Mouse (Mus musculus): ENCODE data around the gene Pomt2. TPM values are rescaled to one million over a fixed set of nuclear protein-coding genes. Genes with fewer than 3 reads are reported as not detected.

Pomt2 gene
- polyA plus RNA-seq, 1 experiment from 2014 or later = 4.0 TPM

- Histone ChIP-seq H3K9ac (no peak overlapping the region), H3K27ac (replicated peaks) (no peak overlapping the region), H3K4me1 (replicated peaks) (peaks cover 7% of the 10 kb centered on the region; the same call in 1 of the 2 replicates), H3K36me3 (replicated peaks) (no peaks in the 10 kb centered on the region), H3K4me3 (replicated peaks) (no peak overlapping the region), H3K27me3 (no peaks in the 10 kb centered on the region), H3K9me3 (replicated peaks) (no peaks in the 10 kb centered on the region), H3K4me2 (no peak overlapping the region)
- 68% methylated on average over 4 of the region's 4 CpGs for WGBS (ENCODE audit: insufficient replicate concordance)
- ATAC-seq (ENCODE audit: insufficient read depth) = no peak
Observed at GRCm38 (mm10) chr12:87130224-87130623, 17.5 kb downstream of the Pomt2 start.

- 0 out of 2 replicates have a peak, but pooled peaks cover 2% of the 10 kb centered on the region for H3K36me3 ChIP-seq (replicated peaks)
- H3K27me3 ChIP-seq = no peaks in the 10 kb centered on the region
- H3K9me3 ChIP-seq (replicated peaks) = no peaks in the 10 kb centered on the region
- no peak overlapping the region for H3K4me3 ChIP-seq (replicated peaks)
- H3K27ac ChIP-seq (replicated peaks) = no peak overlapping the region
- no peak overlapping the region for H3K9ac ChIP-seq
- no peak overlapping the region for H3K4me2 ChIP-seq
- ATAC-seq (ENCODE audit: insufficient read depth) = no peak
- peaks cover under 1% of the 10 kb centered on the region; the same call in 1 of the 2 replicates for H3K4me1 ChIP-seq (replicated peaks)
- WGBS (ENCODE audit: insufficient replicate concordance) = 59% methylated on average over 4 of the region's 4 CpGs
Observed at GRCm38 (mm10) chr12:87127256-87127655, 20.5 kb downstream of the Pomt2 start.

- H3K9me3 ChIP-seq (replicated peaks) = no peaks in the 10 kb centered on the region
- H3K27me3 ChIP-seq = no peaks in the 10 kb centered on the region
- H3K9ac ChIP-seq = no peak overlapping the region
- H3K4me2 ChIP-seq = no peak overlapping the region
- H3K36me3 ChIP-seq (replicated peaks) = peaks cover 2% of the 10 kb centered on the region; the same call in 1 of the 2 replicates
- no peak overlapping the region for H3K4me3 ChIP-seq (replicated peaks)
- no peaks in the 10 kb centered on the region; the same call in 1 of the 2 replicates for H3K4me1 ChIP-seq (replicated peaks)
- H3K27ac ChIP-seq (replicated peaks) = peak overlapping the region; percentile 43; the same call in 1 of the 2 replicates
- WGBS (ENCODE audit: insufficient replicate concordance) = 36% methylated on average over 4 of the region's 4 CpGs
- peak; percentile 88 for ATAC-seq (ENCODE audit: insufficient read depth)
Observed at GRCm38 (mm10) chr12:87121918-87122589, 25.7 kb downstream of the Pomt2 start.

GRCm38 (mm10) chr12:87107357-87107977 is 40.3 kb downstream of the Pomt2 start:
- no peak overlapping the region for H3K4me3 ChIP-seq (replicated peaks)
- H3K4me1 ChIP-seq (replicated peaks) = no peaks in the 10 kb centered on the region
- ATAC-seq (ENCODE audit: insufficient read depth) = no peak
- no peaks in the 10 kb centered on the region for H3K36me3 ChIP-seq (replicated peaks)
- H3K9me3 ChIP-seq (replicated peaks) = no peaks in the 10 kb centered on the region
- WGBS (ENCODE audit: insufficient replicate concordance) = 39% methylated on average over 3 of the region's 3 CpGs
- no peak overlapping the region for H3K4me2 ChIP-seq
- H3K27ac ChIP-seq (replicated peaks) = no peak overlapping the region
- H3K27me3 ChIP-seq = peaks cover 13% of the 10 kb centered on the region
- no peak overlapping the region for H3K9ac ChIP-seq

- no peak overlapping the region for H3K27ac ChIP-seq (replicated peaks)
- no peak overlapping the region for H3K9ac ChIP-seq
- 46% methylated on average over 4 of the region's 4 CpGs for WGBS (ENCODE audit: insufficient replicate concordance)
- H3K4me1 ChIP-seq (replicated peaks) = no peaks in the 10 kb centered on the region
- H3K9me3 ChIP-seq (replicated peaks) = no peaks in the 10 kb centered on the region
- no peak overlapping the region for H3K4me2 ChIP-seq
- H3K4me3 ChIP-seq (replicated peaks) = no peak overlapping the region
- no peaks in the 10 kb centered on the region for H3K36me3 ChIP-seq (replicated peaks)
- ATAC-seq (ENCODE audit: insufficient read depth) = no peak
- H3K27me3 ChIP-seq = peaks cover 39% of the 10 kb centered on the region
Observed at GRCm38 (mm10) chr12:87104796-87105195, 43.0 kb downstream of the Pomt2 start.

- WGBS (ENCODE audit: insufficient replicate concordance) = 69% methylated on average over 4 of the region's 4 CpGs
- no peak overlapping the region for H3K27ac ChIP-seq (replicated peaks)
- H3K36me3 ChIP-seq (replicated peaks) = no peaks in the 10 kb centered on the region
- no peaks in the 10 kb centered on the region for H3K9me3 ChIP-seq (replicated peaks)
- peaks cover 45% of the 10 kb centered on the region for H3K27me3 ChIP-seq
- ATAC-seq (ENCODE audit: insufficient read depth) = no peak
- no peak overlapping the region for H3K9ac ChIP-seq
- no peaks in the 10 kb centered on the region for H3K4me1 ChIP-seq (replicated peaks)
- no peak overlapping the region for H3K4me3 ChIP-seq (replicated peaks)
- no peak overlapping the region for H3K4me2 ChIP-seq
Observed at GRCm38 (mm10) chr12:87103471-87103870, 44.3 kb downstream of the Pomt2 start.

- no peaks in the 10 kb centered on the region for H3K9me3 ChIP-seq (replicated peaks)
- peak within 1 kb of the TSS; percentile 10; the same call in 1 of the 2 replicates for H3K4me2 ChIP-seq
- no peaks in the 10 kb centered on the region for H3K36me3 ChIP-seq (replicated peaks)
- no peak within 1 kb of the TSS for H3K27ac ChIP-seq (replicated peaks)
- H3K9ac ChIP-seq = no peak within 1 kb of the TSS
- peaks cover 51% of the 10 kb centered on the region for H3K27me3 ChIP-seq
- 6% methylated on average over 32 of the region's 32 CpGs for WGBS (ENCODE audit: insufficient replicate concordance)
- H3K4me3 ChIP-seq (replicated peaks) = no peak within 1 kb of the TSS
- no peaks in the 10 kb centered on the region for H3K4me1 ChIP-seq (replicated peaks)
- no peak for ATAC-seq (ENCODE audit: insufficient read depth)
Observed at GRCm38 (mm10) chr12:87102165-87102631, 45.6 kb downstream of the Pomt2 start, which contains the start of gene Ngb. TSS of gene Ngb (minus strand) at chr12:87102539.

GRCm38 (mm10) chr12:87100331-87100730 is 47.4 kb downstream of the Pomt2 start:
- Histone ChIP-seq H3K9ac (no peak overlapping the region), H3K36me3 (replicated peaks) (no peaks in the 10 kb centered on the region), H3K4me1 (replicated peaks) (no peaks in the 10 kb centered on the region), H3K27me3 (peaks cover 51% of the 10 kb centered on the region), H3K27ac (replicated peaks) (no peak overlapping the region), H3K4me2 (no peak overlapping the region), H3K9me3 (replicated peaks) (no peaks in the 10 kb centered on the region), H3K4me3 (replicated peaks) (no peak overlapping the region)
- no peak for ATAC-seq (ENCODE audit: insufficient read depth)
- WGBS (ENCODE audit: insufficient replicate concordance) = 69% methylated on average over 4 of the region's 4 CpGs

GRCm38 (mm10) chr12:87093671-87094070 is 54.1 kb downstream of the Pomt2 start:
- WGBS (ENCODE audit: insufficient replicate concordance) = 45% methylated on average over 6 of the region's 6 CpGs
- H3K9me3 ChIP-seq (replicated peaks) = no peaks in the 10 kb centered on the region
- H3K27ac ChIP-seq (replicated peaks) = no peak overlapping the region
- no peak overlapping the region for H3K9ac ChIP-seq
- H3K27me3 ChIP-seq = 0 out of 2 replicates have a peak, but pooled peaks cover 8% of the 10 kb centered on the region
- H3K4me3 ChIP-seq (replicated peaks) = no peak overlapping the region
- H3K4me2 ChIP-seq = no peak overlapping the region
- ATAC-seq (ENCODE audit: insufficient read depth) = no peak
- H3K4me1 ChIP-seq (replicated peaks) = no peaks in the 10 kb centered on the region; the same call in 1 of the 2 replicates
- no peaks in the 10 kb centered on the region for H3K36me3 ChIP-seq (replicated peaks)

GRCm38 (mm10) chr12:87093249-87093648 is 54.5 kb downstream of the Pomt2 start:
- H3K27me3 ChIP-seq = 0 out of 2 replicates have a peak, but pooled peaks cover 4% of the 10 kb centered on the region

GRCm38 (mm10) chr12:87091916-87092315 is 55.9 kb downstream of the Pomt2 start:
- 36% methylated on average over 2 of the region's 2 CpGs for WGBS (ENCODE audit: insufficient replicate concordance)
- Histone ChIP-seq H3K4me2 (no peak overlapping the region), H3K9ac (no peak overlapping the region), H3K4me1 (replicated peaks) (no peaks in the 10 kb centered on the region; the same call in 1 of the 2 replicates), H3K27me3 (no peaks in the 10 kb centered on the region), H3K4me3 (replicated peaks) (no peak overlapping the region), H3K9me3 (replicated peaks) (no peaks in the 10 kb centered on the region), H3K27ac (replicated peaks) (no peak overlapping the region), H3K36me3 (replicated peaks) (no peaks in the 10 kb centered on the region)
- no peak for ATAC-seq (ENCODE audit: insufficient read depth)

More at GRCm38 (mm10) chr12:87093249-87093648, 54.5 kb downstream of the Pomt2 start:
- H3K4me2 ChIP-seq = no peak overlapping the region
- H3K4me3 ChIP-seq (replicated peaks) = no peak overlapping the region
- ATAC-seq (ENCODE audit: insufficient read depth) = no peak
- 59% methylated on average over 4 of the region's 4 CpGs for WGBS (ENCODE audit: insufficient replicate concordance)
- no peaks in the 10 kb centered on the region; the same call in 1 of the 2 replicates for H3K4me1 ChIP-seq (replicated peaks)
- H3K36me3 ChIP-seq (replicated peaks) = no peaks in the 10 kb centered on the region
- no peaks in the 10 kb centered on the region for H3K9me3 ChIP-seq (replicated peaks)
- H3K27ac ChIP-seq (replicated peaks) = no peak overlapping the region
- no peak overlapping the region for H3K9ac ChIP-seq
